9 mouse cellular contexts compared by ENCODE assay signal in the genomic region with DNA sequence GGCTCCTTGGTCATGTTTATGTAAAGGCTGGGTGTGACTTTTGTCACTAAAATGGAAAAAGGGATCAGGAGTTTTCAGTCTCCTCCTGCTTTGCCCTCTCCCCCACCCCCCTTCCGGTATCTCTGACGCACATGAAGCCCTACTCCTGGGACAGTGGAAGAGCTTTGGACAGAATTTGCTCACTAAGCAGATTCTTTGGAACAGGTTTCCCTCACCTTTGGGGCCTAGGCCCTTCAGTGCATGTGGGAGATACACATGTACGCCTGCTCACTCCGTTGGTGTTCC. TPM values are rescaled to one million over a fixed set of nuclear protein-coding genes. Genes with fewer than 3 reads are reported as not detected.
DNase-seq lines count a peak whose midpoint lies in the region; ATAC-seq lines count a peak whose summit lies in the region.
"Had no signal": no experiment of that assay in that cellular context is flagged by ENCODE, and none has a peak within 500 bp of the region (broad histone marks: within the 10 kb centered on the region; RNA-seq: fewer than 3 reads in every experiment).

No protein-coding gene starts in this region.

- H3K27ac ChIP-seq in kidney, embryonic 14.5 days (ENCODE audit: low read depth, low read length), result no peak overlapping the region
- H3K27ac ChIP-seq in heart, embryonic 16.5 days (ENCODE audit: low read length), result no peak overlapping the region; the same call in 1 of the 2 replicates
- peak overlapping the region; percentile 31; the same call in 1 of the 2 replicates for H3K27ac ChIP-seq in liver, embryonic 12.5 days
- no peak overlapping the region for H3K27ac ChIP-seq in neural tube, embryonic 15.5 days (replicated peaks)

- no peaks in the 10 kb centered on the region for H3K27me3 ChIP-seq in kidney, embryonic 14.5 days (ENCODE audit: control insufficient read depth, insufficient read depth, low read length)
- H3K27me3 ChIP-seq in heart, embryonic 16.5 days (ENCODE audit: control insufficient read depth, insufficient read depth, low read length), result no peaks in the 10 kb centered on the region
- H3K27me3 ChIP-seq in liver, embryonic 12.5 days (replicated peaks), result 0 out of 2 replicates have a peak, but pooled peaks cover 20% of the 10 kb centered on the region
- no peaks in the 10 kb centered on the region for H3K27me3 ChIP-seq in neural tube, embryonic 15.5 days (replicated peaks)

- peaks cover 15% of the 10 kb centered on the region for H3K4me1 ChIP-seq in kidney, embryonic 14.5 days (ENCODE audit: control insufficient read depth, insufficient read depth, low read length)
- H3K4me1 ChIP-seq in heart, embryonic 16.5 days (ENCODE audit: control insufficient read depth, insufficient read depth, low read length), result peaks cover 10% of the 10 kb centered on the region; the same call in 1 of the 2 replicates
- H3K4me1 ChIP-seq in liver, embryonic 12.5 days, result peaks cover 34% of the 10 kb centered on the region
- H3K4me1 ChIP-seq in neural tube, embryonic 15.5 days, result peaks cover 33% of the 10 kb centered on the region

- H3K4me3 ChIP-seq in kidney, embryonic 14.5 days (ENCODE audit: low read length), result no peak overlapping the region
- H3K4me3 ChIP-seq in heart, embryonic 16.5 days (ENCODE audit: low read length), result no peak overlapping the region; the same call in 1 of the 2 replicates
- no peak overlapping the region for H3K4me3 ChIP-seq in liver, embryonic 12.5 days
- H3K4me3 ChIP-seq in neural tube, embryonic 15.5 days (replicated peaks), result peak overlapping the region; percentile 71; the same call in 1 of the 2 replicates

- no peaks in the 10 kb centered on the region for H3K36me3 ChIP-seq in kidney, embryonic 14.5 days (ENCODE audit: control insufficient read depth, insufficient read depth, low read length)
- H3K36me3 ChIP-seq in heart, embryonic 16.5 days (ENCODE audit: control insufficient read depth, insufficient read depth), result no peaks in the 10 kb centered on the region
- H3K36me3 ChIP-seq in liver, embryonic 12.5 days, result no peaks in the 10 kb centered on the region
- no peaks in the 10 kb centered on the region for H3K36me3 ChIP-seq in neural tube, embryonic 15.5 days

- no peak overlapping the region for H3K4me2 ChIP-seq in kidney, embryonic 14.5 days (replicated peaks; ENCODE audit: low read depth, low read length)
- peak overlapping the region; percentile 77 for H3K4me2 ChIP-seq in heart, embryonic 16.5 days (ENCODE audit: low read depth, low read length)
- peak overlapping the region; percentile 97; the same call in 1 of the 2 replicates for H3K4me2 ChIP-seq in liver, embryonic 12.5 days
- peak overlapping the region; percentile 74 for H3K4me2 ChIP-seq in neural tube, embryonic 15.5 days

- WGBS in kidney, embryonic 14.5 days, result 46% methylated on average over 4 of the region's 4 CpGs
- WGBS in heart, embryonic 16.5 days, result 53% methylated on average over 4 of the region's 4 CpGs
- 66% methylated on average over 4 of the region's 4 CpGs for WGBS in liver, embryonic 12.5 days (ENCODE audit: insufficient replicate concordance)
- WGBS in neural tube, embryonic 15.5 days, result 63% methylated on average over 4 of the region's 4 CpGs

- no peak overlapping the region; the same call in 1 of the 2 replicates for H3K9ac ChIP-seq in kidney, embryonic 14.5 days (ENCODE audit: low read depth, low read length)
- H3K9ac ChIP-seq in heart, embryonic 16.5 days (ENCODE audit: low read length), result no peak overlapping the region
- H3K9ac ChIP-seq in liver, embryonic 12.5 days, result no peak overlapping the region; the same call in 1 of the 2 replicates
- H3K9ac ChIP-seq in neural tube, embryonic 15.5 days (replicated peaks), result 0 out of 2 replicates have a peak overlapping the region, but pooled peaks have one; percentile 7

- no peaks in the 10 kb centered on the region for H3K9me3 ChIP-seq in kidney, embryonic 14.5 days (ENCODE audit: control insufficient read depth, low read length)
- H3K9me3 ChIP-seq in heart, embryonic 16.5 days (replicated peaks; ENCODE audit: control insufficient read depth, low read length), result no peaks in the 10 kb centered on the region
- H3K9me3 ChIP-seq in liver, embryonic 12.5 days (replicated peaks), result no peaks in the 10 kb centered on the region
- no peaks in the 10 kb centered on the region for H3K9me3 ChIP-seq in neural tube, embryonic 15.5 days (replicated peaks)
- H3K9me3 ChIP-seq: megakaryocyte, embryonic 14.5 days had no signal

- DNase-seq in kidney, adult 9 months, result peak; percentile 19
- DNase-seq in right cerebral cortex, postnatal 25 days, result no peak
- DNase-seq in B cell, adult 2 months, result no peak
- no peak for DNase-seq in cerebellum, postnatal 14 days

- ATAC-seq in kidney, embryonic 14.5 days (ENCODE audit: low FRiP score, low TSS enrichment), result no peak
- ATAC-seq in heart, embryonic 16.5 days (replicated peaks; ENCODE audit: extremely low read depth, insufficient read depth, low FRiP score), result no peak
- ATAC-seq in liver, embryonic 12.5 days, result no peak
- ATAC-seq in neural tube, embryonic 15.5 days (ENCODE audit: low FRiP score), result no peak

RNA-seq across cellular contexts. Expression of gene Zbtb4, which starts 1.9 kb away (rescaled TPM):
- polyA plus RNA-seq in kidney, embryonic 14.5 days (2014; fragmentation: Nextera tagmentation; extraction: Ambion mirVana), result 2.0 and 2.2 TPM in 2 replicates
- polyA plus RNA-seq in heart, embryonic 16.5 days (2015; fragmentation: Nextera tagmentation; extraction: Ambion mirVana), result 3.6 TPM in 2 replicates
- polyA plus RNA-seq in liver, embryonic 12.5 days (2016; fragmentation: Nextera tagmentation; extraction: Ambion mirVana), result 0.43 and 0.70 TPM in 2 replicates
- polyA plus RNA-seq in neural tube, embryonic 15.5 days (2015; fragmentation: Nextera tagmentation; extraction: Ambion mirVana), result 4.7 and 5.3 TPM in 2 replicates

RNA-seq across cellular contexts. Expression of gene Slc35g3, which starts 5.8 kb away (rescaled TPM):
- polyA plus RNA-seq in kidney, embryonic 14.5 days (2014; fragmentation: Nextera tagmentation; extraction: Ambion mirVana), result 0.23 and 0.36 TPM in 2 replicates
- polyA plus RNA-seq in heart, embryonic 16.5 days (2015; fragmentation: Nextera tagmentation; extraction: Ambion mirVana), result 0.16 and 0.18 TPM in 2 replicates
- not detected in 2 replicates for polyA plus RNA-seq in liver, embryonic 12.5 days (2016; fragmentation: Nextera tagmentation; extraction: Ambion mirVana)
- polyA plus RNA-seq in neural tube, embryonic 15.5 days (2015; fragmentation: Nextera tagmentation; extraction: Ambion mirVana), result 0.19 TPM in 1 of 2 replicates, not detected in the other

RNA-seq across cellular contexts. Expression of gene Polr2a, which starts 9.1 kb away (rescaled TPM):
- polyA plus RNA-seq in kidney, embryonic 14.5 days (2014; fragmentation: Nextera tagmentation; extraction: Ambion mirVana), result 30.2 and 58.4 TPM in 2 replicates
- 13.8 and 16.9 TPM in 2 replicates for polyA plus RNA-seq in heart, embryonic 16.5 days (2015; fragmentation: Nextera tagmentation; extraction: Ambion mirVana)
- polyA plus RNA-seq in liver, embryonic 12.5 days (2016; fragmentation: Nextera tagmentation; extraction: Ambion mirVana), result 17.4 and 20.2 TPM in 2 replicates
- polyA plus RNA-seq in neural tube, embryonic 15.5 days (2015; fragmentation: Nextera tagmentation; extraction: Ambion mirVana), result 13.2 and 18.7 TPM in 2 replicates

RNA-seq across cellular contexts. Expression of gene Chrnb1, which starts 28.2 kb away (rescaled TPM):
- 4.6 and 6.5 TPM in 2 replicates for polyA plus RNA-seq in kidney, embryonic 14.5 days (2014; fragmentation: Nextera tagmentation; extraction: Ambion mirVana)
- polyA plus RNA-seq in heart, embryonic 16.5 days (2015; fragmentation: Nextera tagmentation; extraction: Ambion mirVana), result 5.8 and 6.0 TPM in 2 replicates
- 0.63 and 0.64 TPM in 2 replicates for polyA plus RNA-seq in liver, embryonic 12.5 days (2016; fragmentation: Nextera tagmentation; extraction: Ambion mirVana)
- 2.1 and 3.0 TPM in 2 replicates for polyA plus RNA-seq in neural tube, embryonic 15.5 days (2015; fragmentation: Nextera tagmentation; extraction: Ambion mirVana)

RNA-seq across cellular contexts. Expression of gene Fgf11, which starts 34.1 kb away (rescaled TPM):
- 1.7 and 1.9 TPM in 2 replicates for polyA plus RNA-seq in kidney, embryonic 14.5 days (2014; fragmentation: Nextera tagmentation; extraction: Ambion mirVana)
- 2.2 and 3.0 TPM in 2 replicates for polyA plus RNA-seq in heart, embryonic 16.5 days (2015; fragmentation: Nextera tagmentation; extraction: Ambion mirVana)
- polyA plus RNA-seq in liver, embryonic 12.5 days (2016; fragmentation: Nextera tagmentation; extraction: Ambion mirVana), result 0.45 and 0.48 TPM in 2 replicates
- 8.5 and 8.7 TPM in 2 replicates for polyA plus RNA-seq in neural tube, embryonic 15.5 days (2015; fragmentation: Nextera tagmentation; extraction: Ambion mirVana)
